Mouse (Mus musculus) adrenal gland, postnatal 4 days (tissue): ENCODE data around the gene Supt6. TPM values are rescaled to one million over a fixed set of nuclear protein-coding genes. Genes with fewer than 3 reads are reported as not detected.
"Not testable (repeated sequence)": the region's sequence is repeated elsewhere in the genome, so short reads cannot be mapped to it uniquely, and the experiment has no call there.

Source experiments
- DNase-seq, 2 experiments: peaks; one replicate each; pipeline ENCODE4 v3.0.0; 2021 to 2022; ENCODE audit warnings: low spot score in 2 of 2, mixed read lengths in 2 of 2
- long read RNA-seq, 2 experiments: library from polyadenylated mRNA; stranded (forward); transcript quantifications; one replicate each; pipeline ENCODE4 v2.0.0; 2021
- total RNA-seq, 2 experiments: library from RNA; stranded (reverse); gene quantifications; 2 replicates each; pipeline ENCODE4 v1.2.3; 2021

Supt6 gene
- 10 to 100 TPM; 63.3 to 69.2 TPM for total RNA-seq
- long read RNA-seq, experiment 1, partial matches to known transcripts, result 8 of 8 reads
- long read RNA-seq, experiment 1, other reads (novel, unspliced or antisense), result 0 of 8 reads
- long read RNA-seq, experiment 2, full-length matches to known transcripts, result 2 of 12 reads
- long read RNA-seq, experiment 2, partial matches to known transcripts, result 8 of 12 reads
- long read RNA-seq, experiment 2, other reads (novel, unspliced or antisense), result 2 of 12 reads

DNA sequence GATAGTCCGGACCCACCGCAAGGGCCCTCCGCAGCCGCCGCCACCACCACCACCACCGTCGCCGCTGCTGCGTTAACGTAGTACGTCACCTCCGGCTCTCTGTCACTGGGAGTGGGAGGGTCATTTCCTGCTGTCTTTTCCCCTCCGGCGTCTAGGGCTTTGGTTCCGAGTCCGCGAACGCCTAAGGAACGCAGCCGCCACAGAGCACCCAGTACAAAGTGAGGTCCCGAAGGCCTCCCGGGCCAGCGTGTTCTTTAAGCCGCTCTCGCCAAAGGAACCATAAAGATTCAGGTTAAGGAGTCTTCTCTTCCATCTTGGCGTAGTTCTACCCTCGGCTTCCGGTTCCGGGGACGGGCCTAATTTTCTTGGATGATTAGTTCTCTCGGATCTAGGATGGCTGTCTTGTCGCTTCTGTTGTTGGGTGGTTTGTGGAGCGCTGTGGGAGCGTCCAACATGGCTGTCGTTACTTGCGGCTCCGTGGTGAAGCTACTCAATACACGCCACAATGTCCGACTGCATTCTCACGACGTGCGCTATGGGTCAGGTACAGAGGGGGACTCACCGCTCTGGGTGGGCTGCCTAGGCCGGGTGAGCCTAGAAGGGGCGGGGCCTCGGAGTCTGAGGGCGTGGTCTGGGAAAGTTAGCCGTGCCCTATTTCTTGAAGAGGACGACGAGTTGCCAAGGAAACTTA is at the start of gene Supt6, which contains the start of gene Sdf2:
Gene Supt6 (minus strand): TSS at position 361 of the 691 bp plus-strand sequence.
Gene Sdf2 (plus strand): TSS at position 120 of the 691 bp plus-strand sequence.
- DNase-seq, result peak; percentile 56 to 81

DNA sequence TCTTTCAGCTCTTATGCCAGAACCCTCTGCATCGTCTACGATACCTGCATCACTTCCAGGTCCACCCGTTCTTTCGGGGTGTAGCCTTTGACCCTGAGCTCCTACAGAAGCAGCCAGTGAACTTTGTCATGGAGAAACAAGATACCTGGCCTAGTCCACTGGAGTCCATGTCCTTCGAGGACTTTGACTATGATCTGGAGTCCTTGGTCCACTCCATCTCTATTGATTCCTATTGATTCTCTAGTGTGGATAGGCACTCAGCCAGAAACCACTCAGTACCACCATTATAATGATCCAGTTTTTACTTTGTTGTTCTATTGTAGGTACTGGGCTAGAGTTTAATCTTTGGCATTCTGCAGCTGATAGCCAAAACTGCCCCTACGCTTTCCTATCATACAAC is 48.8 kb upstream of the Supt6 start:
- DNase-seq, result no peak

DNA sequence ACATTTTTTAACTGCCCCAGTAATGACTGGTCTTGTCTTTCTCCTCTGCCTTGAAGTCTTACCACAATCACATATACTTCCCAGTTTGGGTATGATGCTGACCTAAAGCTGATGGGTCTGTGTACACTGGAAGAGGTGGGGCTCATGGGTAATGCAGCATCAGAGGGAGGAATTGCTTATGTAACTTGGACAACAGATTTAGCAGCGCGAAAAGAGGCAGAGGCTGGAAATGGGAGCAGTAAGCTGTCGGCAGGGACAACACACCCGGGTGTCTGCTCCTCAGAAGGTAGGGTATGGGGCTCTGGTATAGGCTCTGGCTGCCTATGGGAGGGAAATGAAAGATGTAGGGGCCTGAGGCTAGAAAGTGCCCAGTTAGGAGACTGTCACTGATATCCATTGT is 44.9 kb upstream of the Supt6 start, which contains the start of gene BC030499:
Gene BC030499 (plus strand): TSS at position 188 of the 400 bp plus-strand sequence.
- DNase-seq, result no peak

DNA sequence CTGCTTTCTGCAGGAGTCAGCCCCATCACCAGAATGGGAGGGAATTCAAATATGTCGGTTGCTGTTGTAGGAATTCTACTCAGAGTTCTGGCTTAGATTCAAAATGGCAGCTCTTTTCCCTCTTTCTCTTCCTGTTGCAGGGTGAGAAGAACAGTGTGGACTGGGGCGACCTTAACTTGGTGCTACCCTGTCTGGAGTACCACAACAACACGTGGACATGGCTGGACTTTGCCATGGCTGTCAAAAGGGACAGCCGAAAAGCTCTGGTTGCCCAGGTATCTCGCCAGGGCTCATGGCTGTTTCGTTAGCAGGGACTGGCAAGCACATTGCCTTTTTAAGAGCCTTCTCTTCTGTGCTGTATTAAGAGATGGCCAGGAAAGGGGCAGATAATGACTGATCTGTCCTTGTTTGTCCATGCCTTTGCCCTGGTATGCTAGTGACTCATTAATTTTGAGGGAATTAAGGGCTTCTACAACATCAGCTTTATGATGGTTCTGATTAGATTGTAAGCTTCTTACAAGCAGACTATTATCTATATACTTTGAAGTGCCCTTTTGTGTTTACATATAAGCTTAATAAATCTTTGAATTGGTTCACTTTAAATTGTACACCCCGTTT is 43.5 kb upstream of the Supt6 start:
- DNase-seq, result no peak

- DNase-seq, result no peak
These were observed 33.8 kb upstream of the Supt6 start for GRCm38 (mm10) chr11:78279586-78279985.

DNA sequence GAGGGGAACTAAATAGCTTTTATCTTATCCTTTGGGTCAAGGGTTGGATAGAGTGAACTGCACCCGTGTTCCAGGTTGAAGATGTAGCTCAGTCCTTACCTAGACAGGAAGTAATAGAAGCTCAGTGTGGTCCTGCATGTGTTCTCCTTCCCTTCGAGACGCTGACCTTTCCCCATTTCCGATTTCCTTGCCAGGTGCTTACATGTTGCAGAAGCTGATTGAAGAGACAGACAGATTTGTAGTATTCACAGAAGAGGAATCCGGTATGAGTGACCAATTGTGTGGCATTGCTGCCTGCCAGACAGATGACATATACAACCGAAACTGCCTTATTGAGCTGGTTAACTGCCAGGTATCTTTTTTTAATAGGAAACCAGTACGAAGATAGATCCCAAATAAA is 33.1 kb upstream of the Supt6 start:
- DNase-seq, result no peak

DNA sequence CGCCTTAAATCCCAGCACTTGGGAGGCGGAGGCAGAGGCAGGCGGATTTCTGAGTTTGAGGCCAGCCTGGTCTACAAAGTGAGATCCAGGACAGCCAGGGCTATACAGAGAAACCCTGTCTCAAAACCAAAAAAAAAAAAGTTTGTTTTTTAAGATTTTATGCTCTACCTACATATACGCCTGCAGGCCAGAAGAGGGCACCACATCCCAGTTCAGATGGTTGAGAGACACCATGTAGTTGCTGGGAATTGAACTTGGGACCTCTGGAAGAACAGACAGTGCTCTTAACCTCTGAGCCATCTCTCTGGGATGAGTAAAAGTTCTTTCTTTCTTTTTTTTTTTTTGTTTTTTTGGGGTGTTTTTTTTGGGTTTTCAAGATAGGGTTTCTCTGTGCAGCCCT is 30.4 kb upstream of the Supt6 start:
- not testable (repeated sequence) for DNase-seq

- DNase-seq, result no peak
These were observed 29.8 kb upstream of the Supt6 start for GRCm38 (mm10) chr11:78275596-78275995.

- DNase-seq, result no peak
These were observed 26.2 kb upstream of the Supt6 start for GRCm38 (mm10) chr11:78271986-78272385.

DNA sequence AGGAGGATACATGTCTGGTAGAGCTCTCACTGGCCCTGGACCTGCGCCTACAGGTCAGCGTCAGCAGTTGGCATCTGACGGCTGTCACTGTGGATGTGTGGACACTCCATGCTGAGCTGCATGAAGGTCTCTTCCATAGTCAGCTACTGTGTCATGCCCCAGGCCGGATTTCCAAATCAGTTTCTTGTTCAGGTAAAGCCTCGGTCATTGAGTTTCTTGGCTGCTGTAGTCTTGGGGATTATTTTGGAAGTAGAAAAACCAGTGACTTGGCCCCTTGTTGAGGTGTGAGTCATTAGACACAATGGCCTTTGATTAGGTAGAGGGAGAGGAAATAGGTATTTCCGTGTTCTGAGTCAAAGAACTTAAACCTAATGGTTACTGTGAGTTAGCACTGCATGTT is 19.8 kb upstream of the Supt6 start:
- DNase-seq, result no peak

DNA sequence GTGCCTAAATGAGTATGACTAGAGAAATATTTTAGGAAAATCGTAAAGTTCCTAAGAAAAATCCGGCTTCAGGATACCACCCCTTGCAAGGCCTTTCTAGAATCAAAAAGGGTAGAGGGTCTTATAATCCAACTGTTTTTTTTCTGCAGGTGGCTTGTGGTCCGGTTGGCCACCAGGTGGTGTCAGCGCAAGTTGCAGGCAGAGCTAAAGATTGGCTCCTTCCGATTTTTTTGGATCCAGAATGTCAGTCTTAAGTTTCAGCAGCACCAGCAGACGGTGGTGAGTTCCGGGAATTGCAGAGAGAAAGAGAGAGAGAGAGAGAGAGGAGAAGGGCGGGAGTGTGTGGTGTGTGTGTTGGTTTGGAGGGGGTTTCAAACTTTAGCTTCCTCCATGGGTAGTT is 16.8 kb upstream of the Supt6 start:
- DNase-seq, result peak in 1 of 2 experiments; percentile 20

- DNase-seq, result peak; percentile 82 to 89
These were observed 15.9 kb upstream of the Supt6 start, which contains the start of gene 2610507B11Rik for GRCm38 (mm10) chr11:78261380-78262352. Gene 2610507B11Rik, plus strand, starts transcription at chr11:78261752.

- DNase-seq, result no peak
These were observed 14.9 kb upstream of the Supt6 start for GRCm38 (mm10) chr11:78260489-78261258.

DNA sequence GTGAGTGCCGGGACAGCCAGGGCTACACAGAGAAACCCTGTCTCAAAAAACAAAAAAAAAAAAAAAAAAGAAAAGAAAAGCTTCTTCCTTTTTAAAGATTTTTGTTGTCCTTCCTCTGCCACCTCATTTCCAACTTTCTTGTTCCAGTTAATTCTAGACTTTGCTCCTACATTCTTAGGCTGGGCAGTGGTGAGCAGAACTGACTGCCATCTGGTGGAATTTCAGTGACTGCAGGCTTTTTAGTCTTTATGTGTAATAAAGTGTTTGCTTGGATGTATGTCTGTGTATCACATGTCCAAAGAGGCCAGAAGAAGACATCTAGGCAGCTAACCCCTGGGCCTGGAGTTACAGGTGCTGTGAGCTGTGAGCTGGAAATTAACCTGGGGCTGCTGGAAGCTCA is 10.8 kb upstream of the Supt6 start:
- no peak for DNase-seq

DNA sequence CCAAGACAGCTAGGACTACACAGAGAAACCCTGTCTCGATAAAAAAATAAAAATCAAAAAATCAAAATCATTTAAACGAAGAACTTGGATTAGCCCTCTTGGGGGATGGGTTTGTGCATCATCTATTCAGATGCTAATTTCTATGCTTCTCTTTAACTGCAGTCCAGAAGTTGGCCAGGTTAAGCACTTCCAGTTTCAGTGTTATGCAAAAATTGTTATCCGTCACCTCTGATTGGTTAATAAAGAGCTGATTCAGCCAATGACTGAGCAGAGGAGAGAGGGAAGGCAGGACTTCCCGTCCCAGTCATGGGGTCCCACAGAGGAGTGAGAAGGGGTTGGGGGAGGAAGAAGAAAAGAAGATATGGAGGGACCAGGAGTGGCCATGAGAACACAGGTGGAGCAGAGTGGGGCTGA is 1.9 kb upstream of the Supt6 start:
- no peak for DNase-seq

GRCm38 (mm10) chr11:78247012-78247348 is 1.2 kb upstream of the Supt6 start:
- DNase-seq, result no peak

DNA sequence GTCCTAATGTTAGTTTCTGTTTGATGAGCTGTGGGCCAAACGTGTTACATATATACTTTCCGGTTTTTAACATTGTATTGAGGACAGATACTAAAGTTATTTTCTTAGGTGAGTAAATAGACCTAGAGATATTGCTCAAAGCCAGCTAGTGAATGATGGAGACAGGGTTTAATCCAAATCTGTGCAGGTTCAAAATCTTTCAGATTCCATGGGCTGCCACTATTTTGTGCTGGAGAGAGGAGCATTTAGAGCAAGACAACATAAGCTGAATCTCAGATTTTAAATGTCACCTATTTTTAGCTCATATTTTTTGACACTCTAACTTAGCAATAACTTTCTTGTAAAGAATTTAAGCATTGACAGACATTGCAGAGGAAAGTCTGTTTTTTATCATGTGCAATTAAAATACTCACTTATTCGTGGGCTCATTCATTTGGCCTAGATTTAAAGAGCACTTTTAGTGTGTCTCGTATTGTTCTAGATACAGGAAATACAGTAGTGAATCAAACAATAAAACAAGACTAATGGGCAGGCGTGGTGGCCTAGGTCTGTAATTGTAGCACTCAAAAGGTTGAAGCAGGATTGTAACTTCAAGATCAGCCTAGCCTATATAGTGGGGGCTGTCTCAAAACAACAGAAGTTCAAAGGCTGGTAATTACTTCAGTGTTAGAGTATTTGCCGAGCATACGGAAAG is 678 bp upstream of the Supt6 start:
- no peak for DNase-seq

DNA sequence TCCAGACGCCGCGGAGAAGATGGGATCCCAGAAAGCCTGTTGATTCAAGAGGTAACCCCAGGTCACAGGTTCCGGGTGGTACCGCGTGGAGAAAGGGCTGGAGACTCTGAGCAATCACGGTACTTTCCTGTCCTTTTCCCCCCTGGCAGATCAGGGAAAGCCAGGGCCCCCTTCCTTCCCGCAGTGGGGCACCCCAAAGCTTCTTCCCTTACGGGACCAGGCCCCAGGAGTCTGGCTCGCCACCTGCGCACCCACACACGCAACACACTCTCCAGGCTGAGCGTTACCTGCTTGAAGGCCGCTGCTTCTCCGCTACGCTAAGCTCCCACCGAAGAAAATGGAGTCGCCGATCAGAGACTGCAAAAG is 543 bp downstream of the Supt6 start:
- no peak for DNase-seq

DNA sequence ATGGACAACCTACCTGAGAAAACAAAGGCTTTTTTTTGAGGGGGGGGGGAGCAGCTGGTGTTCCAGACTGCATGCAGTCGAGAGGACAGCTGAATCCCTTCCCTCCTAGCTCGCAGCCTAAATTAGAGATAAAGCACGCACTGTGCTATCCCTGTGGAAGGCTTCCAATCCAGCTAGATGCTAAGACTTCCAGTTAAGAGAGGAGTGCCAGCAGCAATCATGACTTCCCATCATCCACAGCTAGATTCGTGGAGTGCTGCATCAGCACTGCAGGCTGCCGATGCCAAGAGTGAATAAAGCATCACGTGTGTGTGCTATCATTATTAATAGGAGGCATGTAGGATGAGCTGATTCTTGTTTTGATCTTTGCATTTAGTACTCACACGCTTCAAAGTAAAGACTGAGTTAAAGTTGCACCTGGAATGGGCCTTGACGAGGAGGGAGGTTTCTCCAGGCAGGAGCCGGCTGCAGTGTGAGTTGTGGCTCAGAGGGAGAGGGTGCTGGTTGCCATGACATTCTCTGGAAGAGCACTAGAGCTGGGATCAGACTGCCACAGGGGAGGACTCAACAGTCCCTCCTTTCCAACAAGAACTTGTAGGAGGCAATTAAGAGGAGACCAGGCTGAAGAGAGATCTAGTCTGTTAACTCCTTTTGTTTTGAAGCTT is 5.5 kb downstream of the Supt6 start:
- no peak for DNase-seq
